ENCODE assay signal across 31 mouse cellular contexts in genomic region chr11:110198882-110199281, GRCm38 (mm10). TPM values are rescaled to one million over a fixed set of nuclear protein-coding genes. Genes with fewer than 3 reads are reported as not detected.
"Had no signal": no experiment of that assay in that cellular context is flagged by ENCODE, and none has a peak within 500 bp of the region (broad histone marks: within the 10 kb centered on the region; RNA-seq: fewer than 3 reads in every experiment).

No protein-coding gene starts in this region.

- H3K27me3 ChIP-seq: limb, embryonic 12.5 days; limb, embryonic 13.5 days; limb, embryonic 15.5 days; liver, embryonic 13.5 days; liver, embryonic 15.5 days; lung, embryonic 15.5 days; megakaryocyte, embryonic 14.5 days; midbrain, embryonic 12.5 days; midbrain, embryonic 13.5 days; midbrain, embryonic 15.5 days; neural tube, embryonic 12.5 days; neural tube, embryonic 13.5 days had no signal

- H3K4me2 ChIP-seq: limb, embryonic 12.5 days; limb, embryonic 13.5 days; limb, embryonic 15.5 days; liver, embryonic 13.5 days; liver, embryonic 15.5 days; lung, embryonic 14.5 days; lung, embryonic 15.5 days; midbrain, embryonic 11.5 days; midbrain, embryonic 12.5 days; midbrain, embryonic 13.5 days; midbrain, embryonic 15.5 days; neural tube, embryonic 12.5 days; neural tube, embryonic 13.5 days had no signal

- H3K36me3 ChIP-seq: limb, embryonic 10.5 days; limb, embryonic 12.5 days; limb, embryonic 13.5 days; limb, embryonic 15.5 days; liver, embryonic 13.5 days; liver, embryonic 15.5 days; lung, embryonic 15.5 days; midbrain, embryonic 10.5 days; midbrain, embryonic 12.5 days; midbrain, embryonic 13.5 days; midbrain, embryonic 15.5 days; neural tube, embryonic 12.5 days; neural tube, embryonic 13.5 days had no signal

- H3K4me1 ChIP-seq: limb, embryonic 10.5 days; limb, embryonic 12.5 days; limb, embryonic 13.5 days; limb, embryonic 15.5 days; liver, embryonic 13.5 days; liver, embryonic 15.5 days; megakaryocyte, embryonic 14.5 days; midbrain, embryonic 10.5 days; midbrain, embryonic 12.5 days; midbrain, embryonic 13.5 days; midbrain, embryonic 15.5 days; neural tube, embryonic 12.5 days; neural tube, embryonic 13.5 days had no signal

- H3K9me3 ChIP-seq: limb, embryonic 10.5 days; limb, embryonic 12.5 days; limb, embryonic 13.5 days; limb, embryonic 15.5 days; liver, embryonic 13.5 days; liver, embryonic 15.5 days; lung, embryonic 15.5 days; megakaryocyte, embryonic 14.5 days; midbrain, embryonic 10.5 days; midbrain, embryonic 12.5 days; midbrain, embryonic 13.5 days; midbrain, embryonic 15.5 days; neural tube, embryonic 12.5 days; neural tube, embryonic 13.5 days had no signal

- H3K27ac ChIP-seq: left cerebral cortex, adult 2 months; limb, embryonic 10.5 days; limb, embryonic 12.5 days; limb, embryonic 13.5 days; limb, embryonic 15.5 days; liver, embryonic 13.5 days; liver, embryonic 14.5 days; liver, embryonic 15.5 days; lung, embryonic 15.5 days; macrophage; midbrain, embryonic 10.5 days; midbrain, embryonic 12.5 days; midbrain, embryonic 13.5 days; midbrain, embryonic 15.5 days; neural tube, embryonic 12.5 days; neural tube, embryonic 13.5 days had no signal

- DNase-seq: left cerebral cortex, postnatal 4 days; liver, embryonic 13.5 days; lung, adult 18-20 months; lung, adult 2 months; lung, embryonic 14.5 days; lung, postnatal 10 days; lung, postnatal 14 days; lung, postnatal 36 days; lung, postnatal 4 days; midbrain, embryonic 14.5 days had no signal

- H3K9ac ChIP-seq: limb, embryonic 12.5 days; limb, embryonic 13.5 days; limb, embryonic 15.5 days; liver, embryonic 13.5 days; liver, embryonic 14.5 days; liver, embryonic 15.5 days; lung, embryonic 14.5 days; lung, embryonic 15.5 days; midbrain, embryonic 12.5 days; midbrain, embryonic 13.5 days; midbrain, embryonic 15.5 days; neural tube, embryonic 12.5 days; neural tube, embryonic 13.5 days had no signal

- H3K4me3 ChIP-seq: left cerebral cortex, adult 2 months; limb, embryonic 10.5 days; limb, embryonic 12.5 days; limb, embryonic 13.5 days; limb, embryonic 15.5 days; liver, embryonic 13.5 days; liver, embryonic 15.5 days; lung, embryonic 15.5 days; megakaryocyte, embryonic 14.5 days; midbrain, embryonic 10.5 days; midbrain, embryonic 12.5 days; midbrain, embryonic 13.5 days; midbrain, embryonic 15.5 days; myocyte; neural tube, embryonic 12.5 days; neural tube, embryonic 13.5 days had no signal

- ATAC-seq: lung, postnatal 0 days; midbrain, embryonic 13.5 days; midbrain, embryonic 15.5 days; midbrain, embryonic 16.5 days had no signal

RNA-seq across cellular contexts. Expression of gene Abca6, which starts 52.7 kb away (rescaled TPM):
- polyA plus RNA-seq: limb, embryonic 11.5 days; myocyte had no signal
